Mouse (Mus musculus): Measurements from ENCODE around the gene Anxa7. TPM values are rescaled to one million over a fixed set of nuclear protein-coding genes. Genes with fewer than 3 reads are reported as not detected.

Gene Anxa7
- total RNA-seq, 2 experiments from 2014 or later = 38.8 to 66.8 TPM

DNA sequence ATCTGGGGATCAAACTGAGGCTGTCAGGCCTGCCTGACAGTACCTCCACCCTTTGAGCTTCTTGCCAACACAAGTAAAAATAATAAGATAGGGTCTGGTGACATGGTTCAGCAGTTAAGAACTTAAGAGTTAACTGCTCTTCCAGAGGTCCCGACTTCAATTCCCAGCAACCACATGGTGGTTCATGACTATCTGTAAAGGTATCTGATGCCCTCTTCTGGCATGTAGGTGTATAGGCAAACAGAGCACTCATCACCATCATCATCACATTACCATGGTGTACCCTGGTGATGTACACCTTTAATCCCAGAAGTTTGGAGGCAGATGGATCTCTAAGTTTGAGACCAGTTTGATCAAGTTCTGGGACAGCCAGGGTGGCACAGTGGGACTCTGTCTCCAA, 51.3 kb downstream of the Anxa7 start:
- intact Hi-C loops (cut with DNase I) = no loop called here
- TF ChIP-seq CTCF (IDR thresholded peaks at IDR 0.05) = peak; percentile 29; the same call in 1 of the 2 replicates
- no peak overlapping the region for H3K27ac ChIP-seq
- H3K4me3 ChIP-seq = no peak overlapping the region
- DNase-seq = no peak

DNA sequence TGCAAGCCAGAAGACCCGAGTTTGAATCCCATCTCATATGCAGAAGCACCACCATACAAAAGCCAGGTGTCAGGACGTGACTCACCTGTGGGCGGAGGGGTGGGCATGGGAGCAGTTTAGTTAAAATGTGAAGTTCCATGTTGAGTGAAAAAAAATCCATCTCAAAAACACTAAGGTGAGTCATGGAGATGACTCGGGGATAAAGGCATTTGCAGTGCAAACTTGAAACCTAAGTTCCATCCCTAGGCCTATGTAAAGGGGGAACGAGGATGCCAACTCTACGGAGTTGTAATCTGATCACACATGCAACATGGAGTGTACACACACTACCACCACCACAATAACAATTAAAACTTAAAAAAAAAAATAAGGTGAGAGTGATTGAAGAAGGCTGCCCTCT, 56.9 kb downstream of the Anxa7 start:
- no peak overlapping the region for H3K4me3 ChIP-seq
- intact Hi-C loops (cut with DNase I) = no loop called here
- no peak for DNase-seq
- TF ChIP-seq CTCF (IDR thresholded peaks at IDR 0.05) = no peak
- H3K27ac ChIP-seq = no peak overlapping the region

GRCm38 (mm10) chr14:20422257-20422656, 57.7 kb downstream of the Anxa7 start:
- TF ChIP-seq CTCF (IDR thresholded peaks at IDR 0.05) = no peak
- Histone ChIP-seq H3K4me3 (no peak overlapping the region), H3K27ac (no peak overlapping the region)
- intact Hi-C loops (cut with DNase I) = no loop called here
- no peak for DNase-seq

Other genes starting within 250 kb of the Anxa7 start
- not detected for gene Kcnk16, start 210.9 kb downstream of the Anxa7 start, total RNA-seq (2021)
- gene Nudt13, start 185.4 kb downstream of the Anxa7 start, total RNA-seq (2021) = 10 to 100 TPM; 26.9 to 32.3 TPM
- 10 to 100 TPM; 32.7 to 38.9 TPM for gene Ecd, start 132.0 kb downstream of the Anxa7 start, total RNA-seq (2021)
- gene Fam149b, start 132.0 kb downstream of the Anxa7 start, total RNA-seq (2021) = 10 to 100 TPM; 18.2 to 22.7 TPM
- 10 to 100 TPM in 1 of 2 experiments, 1 to 10 TPM in 1; 8.4 to 12.4 TPM for gene Dnajc9, start 91.2 kb downstream of the Anxa7 start, total RNA-seq (2021)
- gene Mrps16, start 86.5 kb downstream of the Anxa7 start, total RNA-seq (2021) = 10 to 100 TPM; 43.1 to 57.5 TPM
- under 1 TPM; 0.05 to 0.33 TPM for gene Cfap70, start 27.9 kb downstream of the Anxa7 start, total RNA-seq (2021)
- gene Mss51, start 16.8 kb upstream of the Anxa7 start, total RNA-seq (2021) = 100 to 1,000 TPM in 1 of 2 experiments, 10 to 100 TPM in 1; 78.1 to 157 TPM
- gene Ppp3cb, start 66.4 kb upstream of the Anxa7 start, total RNA-seq (2021) = 100 to 1,000 TPM; 170 to 204 TPM
- 1 to 10 TPM; 4.9 to 6.3 TPM for gene Usp54, start 160.9 kb upstream of the Anxa7 start, total RNA-seq (2021)
- gene Myoz1, start 176.4 kb upstream of the Anxa7 start, total RNA-seq (2021) = 1,000 to 10,000 TPM; 2,377 to 3,782 TPM
- gene Synpo2l, start 188.2 kb upstream of the Anxa7 start, total RNA-seq (2021) = 100 to 1,000 TPM; 142 to 187 TPM
- 10 to 100 TPM; 73.8 to 76.3 TPM for gene Sec24c, start 194.2 kb upstream of the Anxa7 start, total RNA-seq (2021)
- 1 to 10 TPM; 1.9 to 3.3 TPM for gene Fut11, start 214.8 kb upstream of the Anxa7 start, total RNA-seq (2021)
- gene Chchd1, start 222.9 kb upstream of the Anxa7 start, total RNA-seq (2021) = 100 to 1,000 TPM; 120 to 152 TPM
- gene Zswim8, start 227.4 kb upstream of the Anxa7 start, total RNA-seq (2021) = 10 to 100 TPM; 35.0 to 37.0 TPM